Mouse (Mus musculus): Measurements from ENCODE around the gene Cnot4. TPM values are rescaled to one million over a fixed set of nuclear protein-coding genes. Genes with fewer than 3 reads are reported as not detected.

The Cnot4 gene
- total and polyA plus RNA-seq, 3 experiments, result 11.0 to 23.4 (median 21.9) TPM

- Histone ChIP-seq H3K27me3 (ENCODE audit: control insufficient read depth, insufficient read depth, low read length) (no peaks in the 10 kb centered on the region), H3K4me3 (no peak overlapping the region; the same call in 1 of the 2 replicates), H3K9ac (ENCODE audit: low read depth, low read length) (no peak overlapping the region), H3K4me1 (ENCODE audit: control insufficient read depth, insufficient read depth, low read length) (peaks cover 2% of the 10 kb centered on the region; the same call in 1 of the 2 replicates), H3K79me2 (replicated peaks; ENCODE audit: control insufficient read depth, insufficient read depth, low read length) (no peaks in the 10 kb centered on the region), H3K27ac (no peak overlapping the region), H3K36me3 (ENCODE audit: control insufficient read depth, insufficient read depth, low read length) (no peaks in the 10 kb centered on the region)
- 12% methylated on average over 5 of the region's 5 CpGs for WGBS
- no peak for DNase-seq
- TF ChIP-seq EP300 (IDR thresholded peaks at IDR 0.05; ENCODE audit: insufficient read depth, low read depth, low read length) (no peak), CTCF (IDR thresholded peaks at IDR 0.05) (no peak), POLR2A (IDR thresholded peaks at IDR 0.05; ENCODE audit: insufficient read depth, low read depth, low read length) (no peak)
- intact Hi-C loops (cut with DNase I), result loop anchor here (5.0 kb wide), 2 partner anchors 178 to 482 kb away; no protein-coding TSS in a partner anchor
These were observed 138.8 kb downstream of the Cnot4 start for GRCm38 (mm10) chr6:34994692-34995091.

DNA sequence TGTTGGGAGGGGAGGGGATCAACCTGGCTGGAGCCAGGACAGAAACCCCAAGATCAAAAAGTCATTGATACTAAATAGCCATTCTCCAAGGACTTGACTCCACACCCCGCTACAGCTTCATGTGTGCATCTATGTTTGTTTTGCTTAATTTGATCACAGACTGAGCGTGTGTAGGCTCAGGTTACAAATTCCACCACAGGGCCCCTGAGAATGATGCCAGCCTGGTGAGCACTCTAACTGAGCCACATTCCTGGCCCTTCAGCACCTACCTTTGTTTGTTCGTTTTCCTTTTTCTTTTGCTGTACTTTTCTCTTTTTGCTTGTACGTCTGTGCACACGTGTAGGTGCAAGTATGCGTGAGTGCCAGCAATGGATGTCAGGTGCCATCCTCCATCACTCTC is 144.3 kb downstream of the Cnot4 start:
- no peak for DNase-seq
- H3K79me2 ChIP-seq (replicated peaks; ENCODE audit: control insufficient read depth, insufficient read depth, low read length), result no peaks in the 10 kb centered on the region
- no peak for TF ChIP-seq EP300 (IDR thresholded peaks at IDR 0.05; ENCODE audit: insufficient read depth, low read depth, low read length)
- no peak for TF ChIP-seq CTCF (IDR thresholded peaks at IDR 0.05)
- TF ChIP-seq POLR2A (IDR thresholded peaks at IDR 0.05; ENCODE audit: insufficient read depth, low read depth, low read length), result no peak
- H3K4me3 ChIP-seq, result no peak overlapping the region
- peaks cover 4% of the 10 kb centered on the region; the same call in 1 of the 2 replicates for H3K4me1 ChIP-seq (ENCODE audit: control insufficient read depth, insufficient read depth, low read length)
- no peaks in the 10 kb centered on the region for H3K36me3 ChIP-seq (ENCODE audit: control insufficient read depth, insufficient read depth, low read length)
- WGBS, result 87% methylated on average over 6 of the region's 6 CpGs
- no peaks in the 10 kb centered on the region for H3K27me3 ChIP-seq (ENCODE audit: control insufficient read depth, insufficient read depth, low read length)
- no peak overlapping the region for H3K27ac ChIP-seq
- H3K9ac ChIP-seq (ENCODE audit: low read depth, low read length), result no peak overlapping the region
- intact Hi-C loops (cut with DNase I), result no loop called here

DNA sequence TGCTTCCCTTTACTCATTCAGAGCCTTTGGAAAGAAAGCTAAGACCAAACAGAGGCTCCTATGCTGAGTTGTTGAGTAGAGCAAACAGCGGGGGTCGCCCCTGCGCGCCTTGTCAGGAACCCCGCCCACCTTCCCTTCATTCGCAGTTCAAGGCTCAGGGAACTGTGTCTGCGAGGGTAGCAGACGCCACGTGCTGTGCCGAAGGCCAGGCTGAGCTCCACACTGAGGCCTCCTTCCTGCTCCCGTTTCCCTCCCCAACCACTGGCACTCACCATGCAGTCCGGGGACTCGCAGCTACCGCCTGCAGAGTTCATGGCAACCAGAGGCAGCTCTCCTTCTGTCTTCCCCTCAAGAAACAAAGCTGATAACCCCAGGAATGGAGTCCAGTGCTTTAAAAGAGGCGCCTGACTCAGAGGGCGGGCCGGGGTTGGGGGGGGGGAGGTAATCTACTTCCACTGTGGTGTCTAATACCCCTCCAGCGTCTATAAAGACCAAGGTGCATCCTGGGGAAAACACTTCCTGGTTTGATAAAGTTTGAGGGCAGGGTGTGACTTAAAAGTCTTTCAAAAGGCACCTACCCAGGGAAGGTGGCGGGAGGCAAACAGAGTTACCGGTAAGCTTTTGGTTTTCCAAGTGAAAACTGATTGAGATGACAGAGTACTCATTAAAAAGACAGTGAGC is 145.3 kb downstream of the Cnot4 start, which contains the start of gene Slc23a4:
Gene Slc23a4, minus strand, starts transcription at position 324 of the 681 bp plus-strand sequence.
- H3K27ac ChIP-seq, result no peak within 1 kb of the TSS
- H3K4me3 ChIP-seq, result no peak within 1 kb of the TSS
- H3K79me2 ChIP-seq (replicated peaks; ENCODE audit: control insufficient read depth, insufficient read depth, low read length), result no peaks in the 10 kb centered on the region
- 25% methylated on average over 20 of the region's 20 CpGs for WGBS
- no peaks in the 10 kb centered on the region for H3K27me3 ChIP-seq (ENCODE audit: control insufficient read depth, insufficient read depth, low read length)
- TF ChIP-seq EP300 (IDR thresholded peaks at IDR 0.05; ENCODE audit: insufficient read depth, low read depth, low read length), result no peak
- no peak for TF ChIP-seq CTCF (IDR thresholded peaks at IDR 0.05)
- no peak for TF ChIP-seq POLR2A (IDR thresholded peaks at IDR 0.05; ENCODE audit: insufficient read depth, low read depth, low read length)
- no peak within 1 kb of the TSS for H3K9ac ChIP-seq (ENCODE audit: low read depth, low read length)
- H3K4me1 ChIP-seq (ENCODE audit: control insufficient read depth, insufficient read depth, low read length), result peaks cover 4% of the 10 kb centered on the region; the same call in 1 of the 2 replicates
- no peaks in the 10 kb centered on the region for H3K36me3 ChIP-seq (ENCODE audit: control insufficient read depth, insufficient read depth, low read length)
- intact Hi-C loops (cut with DNase I), result no loop called here
- no peak for DNase-seq

GRCm38 (mm10) chr6:34987085-34987645 is 146.4 kb downstream of the Cnot4 start:
- DNase-seq, result no peak
- H3K4me1 ChIP-seq (ENCODE audit: control insufficient read depth, insufficient read depth, low read length), result peaks cover 4% of the 10 kb centered on the region; the same call in 1 of the 2 replicates
- H3K9ac ChIP-seq (ENCODE audit: low read depth, low read length), result no peak overlapping the region
- H3K27me3 ChIP-seq (ENCODE audit: control insufficient read depth, insufficient read depth, low read length), result no peaks in the 10 kb centered on the region
- 69% methylated on average over 12 of the region's 12 CpGs for WGBS
- H3K79me2 ChIP-seq (replicated peaks; ENCODE audit: control insufficient read depth, insufficient read depth, low read length), result no peaks in the 10 kb centered on the region
- intact Hi-C loops (cut with DNase I), result no loop called here
- H3K27ac ChIP-seq, result no peak overlapping the region
- no peak overlapping the region for H3K4me3 ChIP-seq
- no peaks in the 10 kb centered on the region for H3K36me3 ChIP-seq (ENCODE audit: control insufficient read depth, insufficient read depth, low read length)
- TF ChIP-seq POLR2A (IDR thresholded peaks at IDR 0.05; ENCODE audit: insufficient read depth, low read depth, low read length), result no peak
- no peak for TF ChIP-seq EP300 (IDR thresholded peaks at IDR 0.05; ENCODE audit: insufficient read depth, low read depth, low read length)
- TF ChIP-seq CTCF (IDR thresholded peaks at IDR 0.05), result no peak

GRCm38 (mm10) chr6:34980661-34981060 is 152.9 kb downstream of the Cnot4 start:
- no peak overlapping the region for H3K27ac ChIP-seq
- no peak for DNase-seq
- H3K27me3 ChIP-seq (ENCODE audit: control insufficient read depth, insufficient read depth, low read length), result no peaks in the 10 kb centered on the region
- H3K79me2 ChIP-seq (replicated peaks; ENCODE audit: control insufficient read depth, insufficient read depth, low read length), result no peaks in the 10 kb centered on the region
- 57% methylated on average over 9 of the region's 9 CpGs for WGBS
- no peaks in the 10 kb centered on the region for H3K4me1 ChIP-seq (ENCODE audit: control insufficient read depth, insufficient read depth, low read length)
- intact Hi-C loops (cut with DNase I), result no loop called here
- no peak overlapping the region for H3K4me3 ChIP-seq
- no peaks in the 10 kb centered on the region for H3K36me3 ChIP-seq (ENCODE audit: control insufficient read depth, insufficient read depth, low read length)
- H3K9ac ChIP-seq (ENCODE audit: low read depth, low read length), result no peak overlapping the region
- no peak for TF ChIP-seq EP300 (IDR thresholded peaks at IDR 0.05; ENCODE audit: insufficient read depth, low read depth, low read length)
- 0 out of 2 replicates have a peak, but pooled peaks have one; percentile 2 for TF ChIP-seq CTCF (IDR thresholded peaks at IDR 0.05)

- no peak for DNase-seq
- Histone ChIP-seq H3K4me1 (ENCODE audit: control insufficient read depth, insufficient read depth, low read length) (no peaks in the 10 kb centered on the region), H3K27me3 (ENCODE audit: control insufficient read depth, insufficient read depth, low read length) (no peaks in the 10 kb centered on the region), H3K9ac (ENCODE audit: low read depth, low read length) (no peak overlapping the region), H3K4me3 (no peak overlapping the region), H3K27ac (no peak overlapping the region), H3K79me2 (replicated peaks; ENCODE audit: control insufficient read depth, insufficient read depth, low read length) (no peaks in the 10 kb centered on the region), H3K36me3 (ENCODE audit: control insufficient read depth, insufficient read depth, low read length) (no peaks in the 10 kb centered on the region)
- 86% methylated on average over 3 of the region's 3 CpGs for WGBS
- TF ChIP-seq CTCF (IDR thresholded peaks at IDR 0.05) (no peak), POLR2A (IDR thresholded peaks at IDR 0.05; ENCODE audit: insufficient read depth, low read depth, low read length) (no peak), EP300 (IDR thresholded peaks at IDR 0.05; ENCODE audit: insufficient read depth, low read depth, low read length) (no peak)
- intact Hi-C loops (cut with DNase I), result no loop called here
These were observed 154.2 kb downstream of the Cnot4 start for GRCm38 (mm10) chr6:34979291-34979690.

Other genes starting within 250 kb of the Cnot4 start
- 10 to 100 TPM; 12.7 to 13.4 TPM for gene Wdr91, start 222.8 kb downstream of the Cnot4 start, total RNA-seq (2021)
- gene Wdr91, start 222.8 kb downstream of the Cnot4 start, polyA plus RNA-seq (2012; rRNA removed), result 8.1 and 13.3 TPM in 2 replicates
- not detected for gene Stra8, start 213.6 kb downstream of the Cnot4 start, total RNA-seq (2021)
- gene Stra8, start 213.6 kb downstream of the Cnot4 start, polyA plus RNA-seq (2012; rRNA removed), result not detected in 2 replicates
- under 1 TPM; 0.16 to 0.21 TPM for gene Slc23a4, start 145.3 kb downstream of the Cnot4 start, total RNA-seq (2021)
- gene Slc23a4, start 145.3 kb downstream of the Cnot4 start, polyA plus RNA-seq (2012; rRNA removed), result 0.55 and 0.76 TPM in 2 replicates
- 10 to 100 TPM; 12.4 to 14.9 TPM for gene Nup205, start 43.7 kb upstream of the Cnot4 start, total RNA-seq (2021)
- 5.6 and 13.7 TPM in 2 replicates for gene Nup205, start 43.7 kb upstream of the Cnot4 start, polyA plus RNA-seq (2012; rRNA removed)
- not detected for gene Slc13a4, start 174.4 kb upstream of the Cnot4 start, total RNA-seq (2021)
- 0.53 and 0.70 TPM in 2 replicates for gene Slc13a4, start 174.4 kb upstream of the Cnot4 start, polyA plus RNA-seq (2012; rRNA removed)
- under 1 TPM; 0.34 to 0.41 TPM for gene Fam180a, start 192.4 kb upstream of the Cnot4 start, total RNA-seq (2021)
- gene Fam180a, start 192.4 kb upstream of the Cnot4 start, polyA plus RNA-seq (2012; rRNA removed), result 0.16 and 0.23 TPM in 2 replicates